Mouse (Mus musculus) stomach, postnatal 0 days (tissue): ENCODE measurements around the gene Mknk1.

Experiments used
- CTCF ChIP-seq: IDR thresholded peaks from 2 replicates; pipeline ENCODE4 v1.5.1; 2016; ENCODE audit warnings: antibody characterized with exemption, low read depth, mild to moderate bottlenecking, moderate library complexity
- EP300 ChIP-seq: optimal IDR thresholded peaks from 2 replicates; pipeline ENCODE3; 2016; ENCODE audit warnings: antibody characterized with exemption

DNA sequence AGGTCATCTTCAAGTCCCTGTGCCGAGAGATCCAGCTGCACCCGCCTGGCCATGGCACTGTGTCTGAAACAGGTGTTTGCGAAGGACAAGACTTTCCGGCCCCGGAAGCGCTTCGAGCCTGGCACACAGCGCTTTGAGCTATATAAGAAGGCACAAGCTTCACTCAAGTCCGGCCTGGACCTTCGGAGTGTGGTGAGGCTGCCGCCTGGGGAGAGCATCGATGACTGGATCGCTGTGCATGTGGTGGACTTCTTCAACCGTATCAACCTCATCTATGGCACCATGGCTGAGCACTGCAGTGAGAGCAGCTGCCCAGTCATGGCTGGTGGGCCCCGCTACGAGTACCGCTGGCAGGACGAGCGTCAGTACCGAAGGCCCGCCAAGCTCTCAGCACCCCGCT, 7.8 kb upstream of the Mknk1 start:
- TF ChIP-seq CTCF (no peak), EP300 (no peak)
